Mouse (Mus musculus) cerebellum, adult 2 months (tissue): ENCODE data around the gene Grb10.

Experiments
- CTCF ChIP-seq: fragments of 200-500 bp; IDR thresholded peaks from 2 replicates; pipeline ENCODE4 v1.5.1; 2011; ENCODE audit warnings: low read depth, mild to moderate bottlenecking, control low read depth, low read length, moderate library complexity, borderline replicate concordance; ENCODE audit not compliant: insufficient read depth
- POLR2A ChIP-seq: fragments of 200-500 bp; IDR thresholded peaks from 2 replicates; pipeline ENCODE4 v1.6.1; 2011; ENCODE audit warnings: low read length, control low read depth, borderline replicate concordance; ENCODE audit not compliant: insufficient read depth

GRCm38 (mm10) chr11:11960858-11961257 is 77.6 kb downstream of the Grb10 start:
- no peak for TF ChIP-seq CTCF
- TF ChIP-seq POLR2A: no peak
